Mouse (Mus musculus) frontal cortex, postnatal 14 days (tissue): Measurements from ENCODE around the gene Mag.
A peak's percentile ranks its signal among the peaks of the same experiment; 100 is the strongest.
"Not testable (repeated sequence)": the region's sequence is repeated elsewhere in the genome, so short reads cannot be mapped to it uniquely, and the experiment has no call there.

ENCODE experiments used
- DNase-seq, 2 experiments: peaks; one replicate each; pipeline ENCODE4 v3.0.0; 2022; ENCODE audit warnings: low spot score in 2 of 2

The Mag gene

DNA sequence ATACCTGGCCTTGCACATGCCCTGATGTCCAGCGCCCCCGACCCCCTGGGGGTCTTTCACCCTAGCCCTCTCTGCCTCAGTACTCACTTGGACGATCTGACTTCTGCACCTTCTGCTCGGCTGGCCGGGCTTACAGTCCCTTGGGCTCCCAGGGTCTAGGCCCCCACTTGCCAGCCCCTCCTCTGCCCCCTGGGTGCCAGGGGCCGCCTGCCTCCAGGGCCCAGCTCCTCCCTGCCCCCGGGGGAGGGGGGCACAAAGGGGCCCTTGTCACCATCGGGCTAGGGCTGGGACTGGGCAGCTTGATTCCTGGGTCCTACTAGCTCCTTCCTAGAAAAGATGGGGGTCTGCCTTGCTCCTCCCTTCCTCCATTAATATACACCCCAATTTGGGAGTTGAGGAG, at the start of gene Mag:
TSS of gene Mag (minus strand) at position 142 of the 400 bp plus-strand sequence.
- DNase-seq: no peak

- no peak for DNase-seq
These were observed 49.7 kb upstream of the Mag start for GRCm38 (mm10) chr7:30964366-30964765.

- no peak for DNase-seq
These were observed 48.2 kb upstream of the Mag start for GRCm38 (mm10) chr7:30962862-30963261.

GRCm38 (mm10) chr7:30959786-30960349, 45.2 kb upstream of the Mag start:
- DNase-seq: no peak

GRCm38 (mm10) chr7:30958866-30959487, 44.3 kb upstream of the Mag start:
- no peak for DNase-seq

GRCm38 (mm10) chr7:30958109-30958865, 43.6 kb upstream of the Mag start:
- no peak for DNase-seq

DNA sequence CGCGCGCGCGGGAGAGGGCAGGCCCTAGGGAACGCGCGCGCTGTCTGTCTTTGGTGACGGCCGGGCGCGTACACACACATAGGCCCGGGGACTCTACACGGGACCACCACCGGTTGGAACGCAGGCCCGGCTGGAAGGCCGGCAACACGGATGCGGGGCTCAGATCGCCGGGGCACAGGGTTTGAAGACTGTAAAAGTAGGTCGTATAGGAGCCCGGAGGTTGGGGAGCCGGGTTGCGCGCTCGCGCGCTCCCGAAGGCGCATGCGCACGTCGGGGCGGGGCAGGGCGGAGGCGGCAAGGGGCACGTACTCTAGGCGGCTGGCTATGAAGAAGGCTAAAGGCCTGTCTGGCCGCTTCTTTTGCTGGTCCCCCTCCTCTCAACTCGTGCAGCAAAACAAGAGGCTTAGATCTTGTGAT, 42.7 kb upstream of the Mag start:
- DNase-seq: peak; percentile 85 to 87

DNA sequence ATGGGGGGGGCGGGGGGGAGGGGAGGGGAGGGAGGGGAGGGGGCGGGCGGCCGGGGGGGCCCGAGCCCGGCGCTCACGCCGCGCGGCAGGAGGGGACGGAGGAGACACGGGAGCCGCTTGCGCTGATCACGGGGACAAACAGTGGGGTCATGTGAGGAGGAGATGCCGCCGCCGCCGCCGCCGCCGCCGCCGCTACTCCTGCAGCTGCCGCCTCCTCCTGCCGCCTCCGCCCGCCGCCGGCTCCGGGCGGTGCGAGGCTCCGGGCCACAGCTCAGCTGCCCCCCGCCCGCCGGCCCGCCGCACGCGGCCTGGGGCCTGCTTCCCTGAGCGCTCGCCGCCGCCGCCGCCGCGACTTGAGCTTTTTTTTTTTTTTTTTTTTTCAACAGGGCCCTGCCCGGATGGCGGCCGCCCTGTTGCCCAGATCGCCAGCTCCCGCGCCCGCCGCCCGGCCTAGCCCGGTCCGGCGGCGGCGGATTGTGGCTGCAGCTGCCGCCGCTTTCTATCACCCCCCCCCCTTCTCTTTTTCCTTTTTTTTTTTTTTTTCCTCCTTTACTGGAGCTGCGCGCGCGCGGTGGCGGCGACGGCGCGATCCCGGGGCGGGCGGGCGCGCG, 42.2 kb upstream of the Mag start, which contains the start of gene Usf2:
TSS of gene Usf2 (minus strand) at position 48 of the 611 bp plus-strand sequence.
- DNase-seq: peak; percentile 64

- DNase-seq: no peak
These were observed 41.7 kb upstream of the Mag start for GRCm38 (mm10) chr7:30956357-30956751.

GRCm38 (mm10) chr7:30955584-30956356, 41.1 kb upstream of the Mag start:
- peak; percentile 68 to 72 for DNase-seq

GRCm38 (mm10) chr7:30954971-30955520, 40.4 kb upstream of the Mag start:
- DNase-seq: no peak

DNA sequence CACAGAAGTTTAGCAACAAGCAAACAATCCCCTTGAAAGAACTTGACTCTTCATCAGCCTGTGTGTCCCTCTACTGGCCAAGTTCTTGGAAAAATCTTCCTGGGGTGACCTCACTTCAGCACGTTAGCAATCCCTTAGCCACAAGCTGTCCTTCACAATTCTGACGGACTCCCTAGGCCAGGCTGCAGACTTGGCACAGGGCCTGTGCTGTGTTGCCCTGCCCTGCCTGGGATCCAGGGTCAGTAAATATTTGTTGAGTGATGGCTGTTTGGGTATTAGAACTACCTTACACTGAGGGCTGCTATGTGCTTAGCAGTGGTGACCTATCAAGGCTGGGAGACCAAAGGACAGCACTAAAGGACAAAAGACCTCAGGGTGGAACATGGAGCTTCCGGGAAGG, 39.4 kb upstream of the Mag start:
- no peak for DNase-seq

DNA sequence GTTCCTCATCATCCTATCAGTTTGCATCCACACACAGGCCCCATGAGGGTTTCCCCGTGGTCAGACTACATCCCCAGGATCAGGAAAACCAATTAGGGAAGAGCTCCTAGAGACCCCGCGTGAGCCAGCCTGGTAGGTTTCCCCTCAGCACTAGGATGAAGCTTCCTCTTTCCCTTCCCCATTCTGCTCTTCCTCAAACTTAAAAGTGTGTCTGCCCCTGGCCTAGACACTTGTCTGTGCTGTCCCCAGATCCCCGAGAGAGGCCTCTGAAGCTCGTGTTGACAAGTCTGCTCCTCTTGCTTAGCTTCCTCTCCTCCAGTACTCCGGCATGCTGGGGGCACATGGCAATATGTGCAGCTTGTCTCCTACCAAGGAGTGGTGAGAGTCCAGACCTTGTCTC, 38.8 kb upstream of the Mag start:
- DNase-seq: no peak

GRCm38 (mm10) chr7:30952441-30953265, 38.0 kb upstream of the Mag start:
- DNase-seq: no peak

DNA sequence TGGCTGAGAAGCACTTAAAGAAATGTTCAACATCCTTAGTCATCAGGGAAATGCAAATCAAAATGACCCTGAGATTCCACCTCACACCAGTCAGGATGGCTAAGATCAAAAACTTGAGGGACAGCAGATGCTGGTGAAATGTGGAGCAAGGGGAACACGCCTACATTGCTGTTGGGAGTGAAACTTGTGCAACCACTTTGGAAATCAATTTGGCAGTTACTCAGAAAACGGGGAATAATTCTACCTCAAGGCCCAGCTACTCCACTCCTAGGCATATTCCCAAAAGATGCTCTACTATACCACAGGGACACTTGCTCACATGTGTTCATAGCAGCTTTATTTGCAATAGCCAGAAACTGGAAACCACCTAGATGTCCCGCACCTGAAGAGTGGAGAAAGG, 35.2 kb upstream of the Mag start:
- DNase-seq: not testable (repeated sequence)

- DNase-seq: no peak
These were observed 31.2 kb upstream of the Mag start for GRCm38 (mm10) chr7:30945876-30946275.

GRCm38 (mm10) chr7:30945466-30945865, 30.8 kb upstream of the Mag start:
- DNase-seq: not testable (repeated sequence)

DNA sequence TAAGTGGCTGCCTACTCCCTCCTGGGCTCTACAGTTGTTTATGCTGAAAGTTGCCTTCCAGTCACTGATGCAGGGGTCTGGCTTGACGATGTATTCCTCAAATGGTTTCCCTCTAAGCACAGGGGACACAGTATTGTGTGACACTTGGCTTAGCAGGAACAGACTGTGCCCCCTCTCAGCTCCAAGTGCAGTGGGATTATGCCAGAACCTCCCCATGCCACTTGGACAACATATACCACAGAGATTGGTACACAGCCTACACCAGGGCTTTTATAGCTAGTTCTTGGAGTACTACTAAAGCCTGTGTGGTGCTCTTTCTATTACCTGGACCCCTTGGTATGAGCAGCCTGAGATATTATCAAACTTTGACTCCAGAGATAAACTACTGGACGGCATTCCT, 30.0 kb upstream of the Mag start:
- DNase-seq: not testable (repeated sequence)

DNA sequence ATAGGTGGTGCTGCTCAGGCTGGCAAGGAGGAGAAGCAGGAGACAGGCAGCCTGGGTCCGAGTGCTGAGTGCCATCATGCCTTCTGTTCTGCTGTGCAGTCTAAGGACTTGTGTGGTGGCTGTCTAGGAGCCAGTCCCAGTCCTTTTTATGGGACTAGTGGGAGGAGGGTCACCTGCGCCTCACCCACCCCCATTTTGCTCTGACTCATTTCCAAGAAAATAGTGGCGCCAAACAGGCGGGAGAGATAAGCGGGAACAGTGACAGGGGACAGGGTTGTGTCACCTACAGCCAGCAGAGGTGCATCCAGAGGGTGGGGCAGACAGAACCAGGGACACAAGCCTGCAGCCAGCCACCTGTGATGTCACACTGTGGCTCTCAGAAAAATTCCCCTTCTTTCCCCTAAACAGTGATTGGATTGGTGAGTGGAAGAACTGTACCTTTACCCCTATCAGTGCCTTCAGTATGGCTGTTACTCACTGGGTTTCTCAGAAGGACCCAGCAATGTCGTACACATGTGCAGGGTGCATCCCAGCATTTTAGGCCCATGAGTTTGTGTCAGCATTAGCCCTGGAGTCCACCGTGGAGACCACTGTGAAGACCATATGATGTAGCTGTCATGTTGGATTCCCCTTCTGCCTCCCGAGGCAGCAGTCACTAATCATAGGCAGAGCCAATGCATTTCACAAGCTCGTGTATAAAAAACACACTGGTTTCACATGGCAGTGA, 29.4 kb upstream of the Mag start, which contains the start of gene Hamp:
TSS of gene Hamp (minus strand) at position 124 of the 727 bp plus-strand sequence.
- no peak for DNase-seq

- DNase-seq: not testable (repeated sequence)
These were observed 27.7 kb upstream of the Mag start for GRCm38 (mm10) chr7:30942365-30942764.
